Mouse (Mus musculus) heart, embryonic 14.5 days (tissue): ENCODE measurements around the gene Ldlrad3. TPM values are rescaled to one million over a fixed set of nuclear protein-coding genes. Genes with fewer than 3 reads are reported as not detected.

ENCODE experiments used
- ATAC-seq: fragments of 200-750 bp; cut with Nextera tagmentation; 2 replicates; pipeline ENCODE4 v1.8.0; 2017; ENCODE audit warnings: low read depth, moderate TSS enrichment; ENCODE audit not compliant: insufficient number of reproducible peaks, insufficient read depth, low FRiP score
- H3K27ac ChIP-seq, 2 experiments: fragments of 200-500 bp in 1 of 2; fragments of 300-500 bp in 1 of 2; sonication (generic) in 1 of 2; replicated peaks in 1 of 2; 2 replicates each; pipeline ENCODE4 v1.5.1; 2012 to 2014; ENCODE audit warnings: low read depth in 2 of 2, low read length in 2 of 2, control low read depth in 1 of 2, mild to moderate bottlenecking in 1 of 2, mixed read lengths in 1 of 2; ENCODE audit not compliant: control insufficient read depth in 1 of 2, insufficient read depth in 1 of 2
- H3K27me3 ChIP-seq: fragments of 300-500 bp; sonication (generic); 2 replicates; pipeline ENCODE4 v1.6.1; 2014; ENCODE audit warnings: mild to moderate bottlenecking, low read length, control low read depth; ENCODE audit not compliant: control insufficient read depth, insufficient read depth
- H3K36me3 ChIP-seq: fragments of 300-500 bp; sonication (generic); 2 replicates; pipeline ENCODE4 v1.6.1; 2014; ENCODE audit warnings: mild to moderate bottlenecking, control low read depth, low read length, mixed read lengths; ENCODE audit not compliant: control insufficient read depth, insufficient read depth
- H3K4me1 ChIP-seq, 2 experiments: fragments of 200-500 bp in 1 of 2; fragments of 300-500 bp in 1 of 2; sonication (generic) in 1 of 2; 2 replicates each; pipeline ENCODE4 v1.6.1; 2012 to 2014; ENCODE audit warnings: low read length in 2 of 2, control low read depth in 1 of 2, mixed read lengths in 1 of 2; ENCODE audit not compliant: control insufficient read depth in 2 of 2, insufficient read depth in 2 of 2
- H3K4me2 ChIP-seq: fragments of 300-500 bp; sonication (generic); 2 replicates; pipeline ENCODE4 v1.6.1; 2014; ENCODE audit warnings: mild to moderate bottlenecking, low read length
- H3K4me3 ChIP-seq, 2 experiments: fragments of 200-500 bp in 1 of 2; fragments of 300-500 bp in 1 of 2; sonication (generic) in 1 of 2; 2 replicates each; pipeline ENCODE4 v1.5.1; 2012 to 2014; ENCODE audit warnings: low read length in 2 of 2, mild to moderate bottlenecking in 2 of 2, control low read depth in 1 of 2, low read depth in 1 of 2, moderate library complexity in 1 of 2; ENCODE audit not compliant: control insufficient read depth in 1 of 2, insufficient read depth in 1 of 2
- H3K9ac ChIP-seq: fragments of 300-500 bp; sonication (generic); 2 replicates; pipeline ENCODE4 v1.6.1; 2014; ENCODE audit warnings: mild to moderate bottlenecking, low read length
- H3K9me3 ChIP-seq: fragments of 300-500 bp; sonication (generic); 2 replicates; pipeline ENCODE4 v1.6.1; 2016; ENCODE audit warnings: low read length, control low read depth; ENCODE audit not compliant: control insufficient read depth
- WGBS: fragments of 180-500 bp; shearing (Covaris S2); extraction: QIAGEN DNeasy Blood & Tissue Kit; methylation state at CpG from one replicate; pipeline ENCODE4 v1.1.7; 2014; 5-methylcytosine and 5-hydroxymethylcytosine counted together
- polyA plus RNA-seq: library from polyadenylated mRNA; unstranded; fragments of >200 nt; fragmentation: Nextera tagmentation; extraction: Ambion mirVana; gene quantifications from 2 replicates; pipeline ENCODE4 v1.2.1, GENCODE M21; 2014

The Ldlrad3 gene
- polyA plus RNA-seq, 1 experiment from 2014 or later, result 13.7 TPM

- WGBS, result 67% methylated on average over 2 of the region's 2 CpGs
- no peak overlapping the region for H3K4me2 ChIP-seq
- H3K27ac ChIP-seq, result peak overlapping the region in 1 of 2 experiments; percentile 44; a peak in 2 of 4 replicates
- no peaks in the 10 kb centered on the region for H3K36me3 ChIP-seq
- no peaks in the 10 kb centered on the region for H3K9me3 ChIP-seq
- ATAC-seq, result no peak
- H3K9ac ChIP-seq, result no peak overlapping the region
- peaks cover 4 to 20% of the 10 kb centered on the region in 2 experiments for H3K4me1 ChIP-seq
- H3K4me3 ChIP-seq, result no peak overlapping the region
- no peaks in the 10 kb centered on the region for H3K27me3 ChIP-seq
Measured at GRCm38 (mm10) chr2:101991726-101992125, 194.5 kb downstream of the Ldlrad3 start.

GRCm38 (mm10) chr2:101986344-101987087 is 199.7 kb downstream of the Ldlrad3 start:
- WGBS, result 52% methylated on average over 3 of the region's 3 CpGs
- H3K4me3 ChIP-seq, result no peak overlapping the region
- no peak overlapping the region for H3K9ac ChIP-seq
- H3K36me3 ChIP-seq, result no peaks in the 10 kb centered on the region
- H3K4me2 ChIP-seq, result no peak overlapping the region
- H3K9me3 ChIP-seq, result no peaks in the 10 kb centered on the region
- no peaks in the 10 kb centered on the region for H3K27me3 ChIP-seq
- ATAC-seq, result no peak
- H3K27ac ChIP-seq, result peak overlapping the region; percentile 32 to 43; a peak in 1 of 4 replicates
- peaks cover 19 to 48% of the 10 kb centered on the region in 2 experiments for H3K4me1 ChIP-seq

- ATAC-seq, result no peak
- H3K27me3 ChIP-seq, result no peaks in the 10 kb centered on the region
- no peak overlapping the region for H3K4me3 ChIP-seq
- no peaks in the 10 kb centered on the region for H3K9me3 ChIP-seq
- no peaks in the 10 kb centered on the region for H3K36me3 ChIP-seq
- 78% methylated on average over 9 of the region's 9 CpGs for WGBS
- no peak overlapping the region for H3K9ac ChIP-seq
- H3K27ac ChIP-seq, result no peak overlapping the region
- peaks cover 23 to 46% of the 10 kb centered on the region in 2 experiments for H3K4me1 ChIP-seq
- no peak overlapping the region for H3K4me2 ChIP-seq
Measured at GRCm38 (mm10) chr2:101983853-101984543, 202.2 kb downstream of the Ldlrad3 start.

- ATAC-seq, result no peak
- WGBS, result 33% methylated on average over 15 of the region's 15 CpGs
- H3K9ac ChIP-seq, result no peak overlapping the region
- no peaks in the 10 kb centered on the region for H3K27me3 ChIP-seq
- peak overlapping the region in 1 of 2 experiments; percentile 11; a peak in 1 of 4 replicates for H3K27ac ChIP-seq
- H3K9me3 ChIP-seq, result no peaks in the 10 kb centered on the region
- H3K4me2 ChIP-seq, result no peak overlapping the region
- H3K4me3 ChIP-seq, result no peak overlapping the region
- no peaks in the 10 kb centered on the region for H3K36me3 ChIP-seq
- peaks cover 28 to 51% of the 10 kb centered on the region in 2 experiments for H3K4me1 ChIP-seq
Measured at GRCm38 (mm10) chr2:101983082-101983852, 202.9 kb downstream of the Ldlrad3 start.

- Histone ChIP-seq H3K4me1 (peaks cover 28 to 45% of the 10 kb centered on the region in 2 experiments), H3K36me3 (no peaks in the 10 kb centered on the region), H3K4me3 (no peak overlapping the region), H3K9me3 (no peaks in the 10 kb centered on the region), H3K4me2 (no peak overlapping the region), H3K27me3 (no peaks in the 10 kb centered on the region), H3K9ac (no peak overlapping the region), H3K27ac (no peak overlapping the region)
- WGBS, result 78% methylated on average over 6 of the region's 6 CpGs
- no peak for ATAC-seq
Measured at GRCm38 (mm10) chr2:101981964-101982498, 204.2 kb downstream of the Ldlrad3 start.

- H3K36me3 ChIP-seq, result no peaks in the 10 kb centered on the region
- no peak overlapping the region for H3K27ac ChIP-seq
- no peak overlapping the region for H3K4me3 ChIP-seq
- H3K4me1 ChIP-seq, result peaks cover 26 to 37% of the 10 kb centered on the region in 2 experiments
- no peak overlapping the region for H3K9ac ChIP-seq
- H3K27me3 ChIP-seq, result no peaks in the 10 kb centered on the region
- H3K9me3 ChIP-seq, result no peaks in the 10 kb centered on the region
- WGBS, result 37% methylated on average over 2 of the region's 2 CpGs
- no peak for ATAC-seq
- H3K4me2 ChIP-seq, result no peak overlapping the region
Measured at GRCm38 (mm10) chr2:101981211-101981610, 205.0 kb downstream of the Ldlrad3 start.

GRCm38 (mm10) chr2:101980456-101980947 is 205.7 kb downstream of the Ldlrad3 start:
- H3K9ac ChIP-seq, result no peak overlapping the region
- H3K4me1 ChIP-seq, result peaks cover 22 to 33% of the 10 kb centered on the region in 2 experiments
- WGBS, result 90% methylated on average over 8 of the region's 8 CpGs
- ATAC-seq, result no peak
- H3K4me3 ChIP-seq, result no peak overlapping the region
- no peaks in the 10 kb centered on the region for H3K36me3 ChIP-seq
- H3K4me2 ChIP-seq, result no peak overlapping the region
- H3K9me3 ChIP-seq, result no peaks in the 10 kb centered on the region
- no peaks in the 10 kb centered on the region for H3K27me3 ChIP-seq
- no peak overlapping the region for H3K27ac ChIP-seq
